Mouse (Mus musculus): ENCODE measurements at regions not wholly inside any gene's neighbourhood (a gene's known extent, or its start where the extent isn't known, plus 50 kb on each side); places are given as distances from the start of the nearest gene placed in this dataset.

DNA sequence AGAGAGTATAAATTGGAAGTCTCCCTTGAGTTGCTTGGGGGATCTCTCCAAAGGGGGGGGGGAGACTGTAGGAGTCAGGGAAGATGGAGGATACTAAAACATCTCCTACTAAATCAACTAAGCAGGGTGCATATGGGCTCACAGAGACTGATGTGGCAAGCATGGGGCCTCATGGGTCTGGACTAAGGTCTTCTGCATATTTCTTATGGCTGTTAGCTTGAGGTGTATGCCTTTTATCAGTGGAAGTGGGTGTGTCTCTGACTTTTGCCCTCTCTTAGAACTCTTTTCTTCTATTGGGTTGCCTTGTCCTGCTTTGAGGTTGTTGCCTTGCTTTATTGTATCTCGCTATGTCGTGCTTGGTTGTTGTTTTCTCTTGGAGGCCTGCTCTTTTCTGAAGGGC, 150.1 kb upstream of the Sel1l start:
- H3K4me3 ChIP-seq: no peak overlapping the region
- H3K27ac ChIP-seq: no peak overlapping the region
- H3K9ac ChIP-seq: no peak overlapping the region
- no peak for ATAC-seq (ENCODE audit: low FRiP score, low read depth)
- no peaks in the 10 kb centered on the region for H3K27me3 ChIP-seq
- no peaks in the 10 kb centered on the region for H3K4me1 ChIP-seq
- no peaks in the 10 kb centered on the region for H3K36me3 ChIP-seq
- no peaks in the 10 kb centered on the region for H3K9me3 ChIP-seq
- WGBS: 87% methylated on average over 2 of the region's 2 CpGs
- H3K4me2 ChIP-seq (replicated peaks): no peak overlapping the region

DNA sequence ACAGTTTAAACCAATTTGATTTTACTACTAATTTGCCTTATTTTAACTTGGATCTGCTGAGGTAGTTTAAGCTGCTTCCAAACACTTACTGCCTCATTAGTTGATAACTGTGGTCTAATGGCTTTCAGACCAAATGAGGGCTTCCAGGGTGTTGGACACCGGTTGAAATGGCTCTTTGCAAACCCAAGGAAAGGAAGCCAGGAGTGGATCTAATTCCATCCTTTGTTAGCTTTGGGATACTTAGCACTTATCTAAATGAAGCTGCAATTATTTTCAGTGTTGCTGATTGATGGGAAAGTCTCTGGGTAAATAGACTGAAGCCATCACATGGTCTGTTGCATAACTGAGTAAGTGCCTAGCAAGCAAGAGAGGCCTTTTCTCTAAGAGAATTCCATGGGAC, 148.4 kb upstream of the Sel1l start:
- H3K36me3 ChIP-seq: no peaks in the 10 kb centered on the region
- 0 out of 2 replicates have a peak, but pooled peaks cover 6% of the 10 kb centered on the region for H3K4me1 ChIP-seq
- no peaks in the 10 kb centered on the region for H3K9me3 ChIP-seq
- H3K27ac ChIP-seq: no peak overlapping the region
- ATAC-seq (ENCODE audit: low FRiP score, low read depth): no peak
- H3K4me2 ChIP-seq (replicated peaks): no peak overlapping the region
- H3K9ac ChIP-seq: no peak overlapping the region
- H3K27me3 ChIP-seq: no peaks in the 10 kb centered on the region
- WGBS: 48% methylated on average over 1 of the region's 1 CpGs
- no peak overlapping the region for H3K4me3 ChIP-seq

DNA sequence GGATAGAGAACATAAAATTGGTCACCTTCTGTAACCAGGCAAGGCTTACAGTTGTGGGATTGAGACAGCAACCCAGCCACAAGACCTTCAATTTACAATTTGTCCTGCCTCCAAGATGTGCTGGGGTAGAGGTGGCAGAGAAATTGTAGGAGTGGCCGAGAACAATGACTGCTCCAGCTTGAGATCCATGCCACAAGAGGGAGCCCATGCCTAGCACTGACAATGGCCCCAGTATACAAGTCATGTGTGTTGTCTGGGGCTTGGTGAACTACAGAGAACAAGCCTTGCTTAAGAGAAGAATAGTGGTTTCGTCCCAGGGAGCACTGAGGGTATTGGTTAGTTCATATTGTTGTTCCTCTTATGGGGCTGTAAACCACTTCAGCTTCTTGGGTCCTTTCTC, 146.6 kb upstream of the Sel1l start:
- no peak overlapping the region for H3K9ac ChIP-seq
- H3K9me3 ChIP-seq: no peaks in the 10 kb centered on the region
- ATAC-seq (ENCODE audit: low FRiP score, low read depth): no peak
- no peak overlapping the region for H3K27ac ChIP-seq
- 64% methylated on average over 2 of the region's 2 CpGs for WGBS
- 0 out of 2 replicates have a peak, but pooled peaks cover 6% of the 10 kb centered on the region for H3K4me1 ChIP-seq
- H3K4me2 ChIP-seq (replicated peaks): no peak overlapping the region
- H3K36me3 ChIP-seq: no peaks in the 10 kb centered on the region
- no peaks in the 10 kb centered on the region for H3K27me3 ChIP-seq
- H3K4me3 ChIP-seq: no peak overlapping the region

DNA sequence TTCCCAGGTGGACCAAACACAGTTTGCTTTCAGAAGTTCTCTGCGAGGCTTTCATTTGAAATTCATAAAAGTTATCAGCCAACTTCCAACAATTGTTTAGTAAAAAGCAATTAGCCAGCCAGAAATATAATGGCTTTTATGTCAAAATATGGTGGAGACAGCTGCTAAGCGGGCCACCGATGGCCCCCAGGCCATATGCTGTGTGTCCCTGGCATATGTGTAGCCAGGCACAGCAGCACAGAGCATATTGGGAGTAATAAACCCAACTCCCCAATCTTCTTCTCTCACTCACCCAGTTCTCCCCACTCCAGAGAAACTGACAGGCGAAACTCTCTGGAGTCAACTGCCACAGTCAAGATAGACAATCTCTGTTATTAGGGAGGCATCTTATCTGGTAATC, 137.5 kb upstream of the Sel1l start:
- H3K36me3 ChIP-seq: no peaks in the 10 kb centered on the region
- H3K27ac ChIP-seq: no peak overlapping the region
- H3K4me2 ChIP-seq (replicated peaks): no peak overlapping the region
- H3K4me3 ChIP-seq: no peak overlapping the region
- H3K4me1 ChIP-seq: 0 out of 2 replicates have a peak, but pooled peaks cover 8% of the 10 kb centered on the region
- H3K9ac ChIP-seq: no peak overlapping the region
- 88% methylated on average over 4 of the region's 4 CpGs for WGBS
- ATAC-seq (ENCODE audit: low FRiP score, low read depth): no peak
- no peaks in the 10 kb centered on the region for H3K27me3 ChIP-seq
- H3K9me3 ChIP-seq: no peaks in the 10 kb centered on the region

DNA sequence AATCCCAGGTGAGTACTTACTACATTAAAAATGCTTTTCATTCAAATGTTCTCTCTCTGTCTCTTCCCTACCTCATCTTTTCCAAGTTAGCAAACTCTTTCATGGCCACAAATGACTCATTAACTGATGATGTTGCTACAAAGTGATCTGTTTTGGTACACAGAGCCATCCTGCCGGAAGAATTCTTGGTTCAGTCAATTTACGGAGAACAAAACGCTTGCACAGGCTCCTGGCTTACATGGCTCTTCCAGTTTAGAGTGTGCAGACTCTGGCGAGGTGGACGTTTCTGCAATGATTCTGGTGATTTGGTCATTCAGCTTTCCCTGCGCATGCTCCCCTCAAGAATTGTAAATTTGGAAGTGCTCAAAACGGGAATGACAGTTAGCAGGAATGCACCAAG, 131.4 kb upstream of the Sel1l start:
- H3K4me1 ChIP-seq: 0 out of 2 replicates have a peak, but pooled peaks cover 3% of the 10 kb centered on the region
- H3K4me3 ChIP-seq: no peak overlapping the region
- 68% methylated on average over 7 of the region's 7 CpGs for WGBS

DNA sequence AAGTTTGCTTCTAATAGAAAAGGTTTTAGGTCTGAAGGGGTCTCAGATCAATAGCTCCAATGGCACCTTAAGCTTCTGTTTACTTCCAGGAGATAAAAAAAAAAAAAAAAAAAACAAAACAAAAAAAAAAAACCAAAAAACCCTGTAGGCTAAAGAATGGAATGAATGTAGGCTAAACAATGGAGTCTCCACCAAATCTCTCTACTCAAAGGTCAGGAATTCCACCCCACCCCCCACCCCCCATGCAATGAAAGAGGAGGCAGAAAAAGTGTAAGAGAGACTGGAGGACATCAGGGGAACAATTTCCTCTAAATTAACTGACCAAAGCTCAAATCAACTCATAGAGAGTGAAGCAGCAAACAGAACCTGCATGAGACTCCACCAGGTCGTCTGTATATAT, 122.1 kb upstream of the Sel1l start:
- Histone ChIP-seq H3K9ac (no peak overlapping the region), H3K27me3 (no peaks in the 10 kb centered on the region), H3K36me3 (no peaks in the 10 kb centered on the region), H3K4me1 (no peaks in the 10 kb centered on the region), H3K9me3 (no peaks in the 10 kb centered on the region), H3K4me3 (no peak overlapping the region), H3K27ac (no peak overlapping the region), H3K4me2 (replicated peaks) (no peak overlapping the region)
- 78% methylated on average over 1 of the region's 1 CpGs for WGBS
- ATAC-seq (ENCODE audit: low FRiP score, low read depth): no peak

More for the DNA sequence above, 131.4 kb upstream of the Sel1l start:
- no peak overlapping the region for H3K4me2 ChIP-seq (replicated peaks)
- no peaks in the 10 kb centered on the region for H3K9me3 ChIP-seq
- H3K36me3 ChIP-seq: no peaks in the 10 kb centered on the region
- no peak overlapping the region for H3K27ac ChIP-seq
- H3K9ac ChIP-seq: no peak overlapping the region
- no peak for ATAC-seq (ENCODE audit: low FRiP score, low read depth)
- H3K27me3 ChIP-seq: no peaks in the 10 kb centered on the region

DNA sequence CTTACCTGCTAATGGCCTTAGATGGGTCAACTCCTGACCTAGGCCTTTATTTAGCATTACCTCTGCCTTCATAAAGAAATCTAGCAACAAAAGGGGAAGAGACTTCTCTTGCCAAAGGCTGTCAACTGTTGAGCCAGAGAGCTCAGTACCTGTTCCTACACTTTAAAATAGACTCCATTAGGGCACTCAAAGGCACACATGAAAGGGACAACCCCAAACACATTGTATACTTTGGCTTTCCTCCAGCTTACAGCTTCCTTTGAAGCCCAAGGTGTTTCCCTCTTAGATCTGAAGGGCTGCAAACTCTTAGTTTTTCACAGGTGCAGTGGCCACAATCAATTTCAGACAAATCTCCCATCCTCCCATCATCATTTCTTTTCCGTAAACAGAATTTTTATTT, 117.0 kb upstream of the Sel1l start:
- 72% methylated on average over 1 of the region's 1 CpGs for WGBS
- Histone ChIP-seq H3K27ac (no peak overlapping the region), H3K9ac (no peak overlapping the region), H3K36me3 (no peaks in the 10 kb centered on the region), H3K27me3 (no peaks in the 10 kb centered on the region), H3K4me1 (no peaks in the 10 kb centered on the region), H3K4me3 (no peak overlapping the region), H3K4me2 (replicated peaks) (no peak overlapping the region), H3K9me3 (no peaks in the 10 kb centered on the region)
- ATAC-seq (ENCODE audit: low FRiP score, low read depth): no peak

DNA sequence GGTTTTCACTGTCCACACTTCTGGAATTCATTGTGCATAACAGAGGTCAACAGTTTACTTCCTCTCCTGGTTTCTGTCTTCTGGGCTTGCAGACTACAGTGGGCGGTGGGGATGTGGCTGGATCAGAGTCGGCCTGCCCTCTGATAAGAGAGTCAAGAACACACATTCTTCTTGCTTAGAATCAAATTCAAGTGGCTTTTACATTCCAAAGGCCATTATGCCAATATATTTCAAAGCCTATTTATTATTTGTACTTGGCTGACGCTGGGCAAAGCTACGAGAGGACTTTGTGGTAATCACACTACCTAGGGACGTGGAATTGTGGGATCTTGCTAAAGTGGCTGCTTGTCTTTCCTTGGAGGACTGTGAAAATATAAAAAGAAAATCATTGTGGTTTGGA, 114.3 kb upstream of the Sel1l start:
- H3K4me3 ChIP-seq: no peak overlapping the region
- H3K27ac ChIP-seq: no peak overlapping the region
- no peaks in the 10 kb centered on the region for H3K27me3 ChIP-seq
- H3K4me1 ChIP-seq: no peaks in the 10 kb centered on the region
- no peaks in the 10 kb centered on the region for H3K36me3 ChIP-seq
- H3K9me3 ChIP-seq: no peaks in the 10 kb centered on the region
- no peak overlapping the region for H3K9ac ChIP-seq
- 48% methylated on average over 5 of the region's 5 CpGs for WGBS
- ATAC-seq (ENCODE audit: low FRiP score, low read depth): no peak
- H3K4me2 ChIP-seq (replicated peaks): no peak overlapping the region

DNA sequence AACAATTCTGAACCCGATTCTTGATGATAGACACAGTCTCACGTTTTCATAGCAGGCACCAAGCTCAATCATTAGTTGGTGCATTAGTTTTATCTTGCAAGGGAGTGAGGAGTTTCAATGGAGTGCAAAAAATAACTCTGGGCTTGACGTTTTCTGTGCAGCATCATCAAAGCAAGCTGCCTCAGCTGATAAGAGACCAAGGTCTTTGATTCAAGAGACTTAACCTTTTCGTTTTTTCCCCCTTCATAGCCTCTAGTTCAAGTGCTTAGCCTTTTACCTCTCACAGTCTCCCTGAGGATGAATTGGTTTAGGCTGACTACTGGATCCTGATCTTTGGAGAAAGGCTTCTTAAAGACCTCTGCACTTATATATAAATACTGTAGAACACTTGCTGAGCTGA, 109.1 kb upstream of the Sel1l start:
- Histone ChIP-seq H3K9ac (no peak overlapping the region), H3K4me2 (replicated peaks) (no peak overlapping the region), H3K4me3 (no peak overlapping the region), H3K9me3 (no peaks in the 10 kb centered on the region), H3K27me3 (no peaks in the 10 kb centered on the region), H3K36me3 (no peaks in the 10 kb centered on the region), H3K27ac (no peak overlapping the region), H3K4me1 (no peaks in the 10 kb centered on the region)
- WGBS: 66% methylated on average over 4 of the region's 4 CpGs
- no peak for ATAC-seq (ENCODE audit: low FRiP score, low read depth)

DNA sequence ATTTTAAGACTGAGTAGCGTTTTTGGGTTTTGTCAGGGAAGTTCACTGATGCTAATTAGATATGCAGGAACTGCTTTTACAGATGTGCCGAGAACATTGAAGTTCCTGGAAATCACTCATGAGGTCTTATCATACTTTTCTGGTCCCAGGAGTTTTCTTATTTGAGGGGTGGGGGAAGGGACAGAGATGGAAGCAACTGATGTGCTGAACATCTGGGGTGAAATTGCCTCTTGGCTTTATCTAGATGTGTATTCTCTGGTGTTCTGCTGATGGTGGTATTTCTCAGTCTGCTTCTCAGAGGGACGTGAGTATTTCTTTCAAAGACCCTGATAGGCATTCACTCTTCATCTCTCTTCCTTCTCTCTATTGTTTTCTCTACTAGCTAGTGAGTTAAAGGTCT, 107.5 kb upstream of the Sel1l start:
- 75% methylated on average over 3 of the region's 3 CpGs for WGBS
- no peaks in the 10 kb centered on the region for H3K9me3 ChIP-seq
- ATAC-seq (ENCODE audit: low FRiP score, low read depth): no peak
- H3K27ac ChIP-seq: no peak overlapping the region
- H3K27me3 ChIP-seq: no peaks in the 10 kb centered on the region
- H3K36me3 ChIP-seq: no peaks in the 10 kb centered on the region
- H3K4me2 ChIP-seq (replicated peaks): no peak overlapping the region
- no peaks in the 10 kb centered on the region for H3K4me1 ChIP-seq
- H3K9ac ChIP-seq: no peak overlapping the region
- H3K4me3 ChIP-seq: no peak overlapping the region

DNA sequence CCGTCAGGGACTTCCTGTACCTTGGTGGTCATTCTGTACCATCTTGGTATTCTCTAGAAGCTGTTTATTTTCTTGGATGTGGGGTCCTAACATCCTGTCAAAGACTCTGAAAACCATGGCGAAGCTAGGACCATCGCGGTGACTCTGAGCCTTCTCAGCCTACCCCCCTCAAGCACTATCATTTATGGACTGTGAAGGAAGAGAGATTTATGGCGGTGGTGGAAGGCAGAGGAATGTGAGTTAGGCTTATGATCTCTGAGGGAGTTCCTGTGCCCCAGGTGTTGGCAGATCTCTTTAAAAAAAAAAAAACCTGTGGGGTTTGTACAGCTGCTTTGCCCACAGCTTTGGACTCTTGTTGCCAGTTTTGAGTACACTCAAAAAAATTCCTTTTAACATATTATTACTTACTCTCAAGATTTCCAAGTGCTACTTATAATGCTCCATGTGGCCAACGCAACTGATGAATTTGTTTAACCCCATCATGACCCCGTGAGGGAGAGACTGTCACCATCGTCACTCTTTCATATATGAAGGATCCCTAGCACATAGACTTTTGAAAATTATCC, 99.7 kb upstream of the Sel1l start:
- Histone ChIP-seq H3K27ac (no peak overlapping the region), H3K4me3 (no peak overlapping the region), H3K36me3 (no peaks in the 10 kb centered on the region), H3K27me3 (no peaks in the 10 kb centered on the region), H3K9ac (no peak overlapping the region), H3K4me1 (peaks cover 31% of the 10 kb centered on the region), H3K9me3 (no peaks in the 10 kb centered on the region), H3K4me2 (replicated peaks) (no peak overlapping the region)
- ATAC-seq (ENCODE audit: low FRiP score, low read depth): peak; percentile 57
- WGBS: 28% methylated on average over 8 of the region's 8 CpGs

DNA sequence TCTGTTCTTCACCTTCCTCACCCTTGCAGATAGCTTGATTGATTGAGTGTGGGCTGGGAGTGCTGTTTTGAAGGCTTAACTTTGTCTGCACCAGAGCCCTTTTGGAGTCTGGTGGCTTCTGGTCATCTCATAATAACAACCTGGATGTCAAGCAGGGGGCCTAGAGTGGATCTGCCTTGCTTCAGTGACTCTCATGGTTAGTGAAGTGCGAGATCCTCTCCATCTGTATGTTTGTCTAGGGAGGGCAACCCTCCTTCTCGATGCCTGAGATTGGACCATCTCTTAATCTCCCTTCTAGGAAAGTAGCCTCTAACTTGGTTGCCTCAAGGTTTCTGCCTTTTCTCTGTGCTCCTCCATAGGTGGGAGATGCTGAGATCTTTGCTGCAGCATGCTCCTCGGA, 99.0 kb upstream of the Sel1l start:
- no peaks in the 10 kb centered on the region for H3K36me3 ChIP-seq
- H3K4me2 ChIP-seq (replicated peaks): no peak overlapping the region
- no peaks in the 10 kb centered on the region for H3K27me3 ChIP-seq
- no peak overlapping the region for H3K9ac ChIP-seq
- no peak for ATAC-seq (ENCODE audit: low FRiP score, low read depth)
- whole genome bisulfite sequencing: 68% methylated on average over 3 of the region's 3 CpGs
- H3K4me3 ChIP-seq: no peak overlapping the region
- peaks cover 31% of the 10 kb centered on the region for H3K4me1 ChIP-seq
- no peak overlapping the region for H3K27ac ChIP-seq
- H3K9me3 ChIP-seq: no peaks in the 10 kb centered on the region

DNA sequence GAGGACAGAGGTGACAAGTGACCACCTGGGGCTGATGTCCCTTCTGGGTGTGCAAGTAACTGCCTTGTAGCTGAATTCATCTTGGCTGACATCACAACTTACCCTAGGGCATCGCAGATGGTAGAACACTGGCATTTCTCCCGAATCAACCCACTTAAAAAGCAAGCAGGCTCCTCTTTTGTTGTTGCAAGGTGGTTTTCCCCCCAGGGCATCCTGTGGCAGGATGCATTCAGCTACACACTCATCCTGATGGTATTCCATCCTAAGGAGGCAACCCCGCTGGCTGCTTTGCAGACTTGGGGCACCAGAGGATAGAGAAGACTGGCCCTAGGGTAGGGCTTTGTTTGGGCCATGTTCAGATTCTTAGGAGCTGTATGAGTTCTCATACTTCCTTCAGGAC, 97.6 kb upstream of the Sel1l start:
- Histone ChIP-seq H3K27me3 (no peaks in the 10 kb centered on the region), H3K9me3 (no peaks in the 10 kb centered on the region), H3K4me3 (no peak overlapping the region), H3K4me1 (peaks cover 31% of the 10 kb centered on the region), H3K4me2 (replicated peaks) (no peak overlapping the region), H3K36me3 (no peaks in the 10 kb centered on the region), H3K9ac (no peak overlapping the region), H3K27ac (no peak overlapping the region)
- 82% methylated on average over 3 of the region's 3 CpGs for WGBS
- ATAC-seq (ENCODE audit: low FRiP score, low read depth): no peak

Data from limb, embryonic 13.5 days (tissue).